Mouse (Mus musculus): Measurements from ENCODE around the gene Dnmt3c. TPM values are rescaled to one million over a fixed set of nuclear protein-coding genes. Genes with fewer than 3 reads are reported as not detected.
"Not testable (repeated sequence)": the region's sequence is repeated elsewhere in the genome, so short reads cannot be mapped to it uniquely, and the experiment has no call there.

Gene Dnmt3c
- not detected in 2 replicates for polyA plus RNA-seq (2014; fragmentation: Nextera tagmentation; extraction: Ambion mirVana)

GRCm38 (mm10) chr2:153696352-153696751, at the start of gene Dnmt3c:
Gene Dnmt3c (plus strand): TSS chr2:153696652.
- DNase-seq (ENCODE audit: low spot score) (no peak), ATAC-seq (replicated peaks; ENCODE audit: low FRiP score) (no peak)
- no peak within 1 kb of the TSS for H3K4me2 ChIP-seq (ENCODE audit: low read depth, low read length, severe bottlenecking)
- no peaks in the 10 kb centered on the region for H3K4me1 ChIP-seq (replicated peaks; ENCODE audit: control insufficient read depth, insufficient read depth, low read length)
- H3K9me3 ChIP-seq (ENCODE audit: control insufficient read depth, low read length), result no peaks in the 10 kb centered on the region
- H3K4me3 ChIP-seq (ENCODE audit: low read depth, low read length), result no peak within 1 kb of the TSS
- H3K27ac ChIP-seq (ENCODE audit: low read depth, low read length), result no peak within 1 kb of the TSS
- no peaks in the 10 kb centered on the region for H3K27me3 ChIP-seq (ENCODE audit: control insufficient read depth, insufficient read depth, low read length)
- H3K9ac ChIP-seq (ENCODE audit: low read length), result no peak within 1 kb of the TSS
- no peaks in the 10 kb centered on the region for H3K36me3 ChIP-seq (ENCODE audit: control insufficient read depth, insufficient read depth, low read length)

GRCm38 (mm10) chr2:153648773-153649297, 47.6 kb upstream of the Dnmt3c start:
- H3K4me3 ChIP-seq (ENCODE audit: low read depth, low read length), result peak overlapping the region; percentile 83

GRCm38 (mm10) chr2:153649298-153650013, 47.0 kb upstream of the Dnmt3c start, which contains the start of gene Dnmt3b:
Gene Dnmt3b (plus strand): TSS chr2:153649450.
- H3K27ac ChIP-seq (ENCODE audit: low read depth, low read length), result no peak within 1 kb of the TSS
- H3K4me3 ChIP-seq (ENCODE audit: low read depth, low read length), result peak within 1 kb of the TSS; percentile 83
- H3K4me1 ChIP-seq (replicated peaks; ENCODE audit: control insufficient read depth, insufficient read depth, low read length), result peaks cover 14% of the 10 kb centered on the region; the same call in 1 of the 2 replicates
- H3K27me3 ChIP-seq (ENCODE audit: control insufficient read depth, insufficient read depth, low read length), result peaks cover 4% of the 10 kb centered on the region; the same call in 1 of the 2 replicates
- H3K9me3 ChIP-seq (ENCODE audit: control insufficient read depth, low read length), result no peaks in the 10 kb centered on the region
- no peaks in the 10 kb centered on the region for H3K36me3 ChIP-seq (ENCODE audit: control insufficient read depth, insufficient read depth, low read length)
- ATAC-seq (replicated peaks; ENCODE audit: low FRiP score) (peak; percentile 87), DNase-seq (ENCODE audit: low spot score) (peak; percentile 84)
- 1% methylated on average over 64 of the region's 93 CpGs for WGBS
- H3K9ac ChIP-seq (ENCODE audit: low read length), result peak within 1 kb of the TSS; percentile 78
- H3K4me2 ChIP-seq (ENCODE audit: low read depth, low read length, severe bottlenecking), result peak within 1 kb of the TSS; percentile 95

More at GRCm38 (mm10) chr2:153648773-153649297, 47.6 kb upstream of the Dnmt3c start:
- no peaks in the 10 kb centered on the region for H3K36me3 ChIP-seq (ENCODE audit: control insufficient read depth, insufficient read depth, low read length)
- DNase-seq (ENCODE audit: low spot score) (no peak), ATAC-seq (replicated peaks; ENCODE audit: low FRiP score) (peak; percentile 31)
- H3K4me2 ChIP-seq (ENCODE audit: low read depth, low read length, severe bottlenecking), result peak overlapping the region; percentile 95
- no peak overlapping the region for H3K27ac ChIP-seq (ENCODE audit: low read depth, low read length)
- H3K4me1 ChIP-seq (replicated peaks; ENCODE audit: control insufficient read depth, insufficient read depth, low read length), result peaks cover 13% of the 10 kb centered on the region; the same call in 1 of the 2 replicates
- H3K27me3 ChIP-seq (ENCODE audit: control insufficient read depth, insufficient read depth, low read length), result peaks cover 4% of the 10 kb centered on the region; the same call in 1 of the 2 replicates
- WGBS, result 20% methylated on average over 13 of the region's 14 CpGs
- H3K9ac ChIP-seq (ENCODE audit: low read length), result peak overlapping the region; percentile 78
- H3K9me3 ChIP-seq (ENCODE audit: control insufficient read depth, low read length), result no peaks in the 10 kb centered on the region

GRCm38 (mm10) chr2:153650014-153650687, 46.3 kb upstream of the Dnmt3c start:
- 1% methylated on average over 28 of the region's 28 CpGs for WGBS
- Histone ChIP-seq H3K4me2 (ENCODE audit: low read depth, low read length, severe bottlenecking) (peak overlapping the region; percentile 95), H3K27me3 (ENCODE audit: control insufficient read depth, insufficient read depth, low read length) (peaks cover 4% of the 10 kb centered on the region; the same call in 1 of the 2 replicates), H3K4me3 (ENCODE audit: low read depth, low read length) (peak overlapping the region; percentile 83), H3K36me3 (ENCODE audit: control insufficient read depth, insufficient read depth, low read length) (no peaks in the 10 kb centered on the region), H3K4me1 (replicated peaks; ENCODE audit: control insufficient read depth, insufficient read depth, low read length) (peaks cover 14% of the 10 kb centered on the region; the same call in 1 of the 2 replicates), H3K9ac (ENCODE audit: low read length) (peak overlapping the region; percentile 78), H3K9me3 (ENCODE audit: control insufficient read depth, low read length) (no peaks in the 10 kb centered on the region), H3K27ac (ENCODE audit: low read depth, low read length) (no peak overlapping the region)
- DNase-seq (ENCODE audit: low spot score) (peak; percentile 56), ATAC-seq (replicated peaks; ENCODE audit: low FRiP score) (peak; percentile 34)

- Histone ChIP-seq H3K4me1 (replicated peaks; ENCODE audit: control insufficient read depth, insufficient read depth, low read length) (peaks cover 14% of the 10 kb centered on the region; the same call in 1 of the 2 replicates), H3K9me3 (ENCODE audit: control insufficient read depth, low read length) (no peaks in the 10 kb centered on the region), H3K9ac (ENCODE audit: low read length) (no peak overlapping the region; the same call in 1 of the 2 replicates), H3K27ac (ENCODE audit: low read depth, low read length) (no peak overlapping the region), H3K36me3 (ENCODE audit: control insufficient read depth, insufficient read depth, low read length) (no peaks in the 10 kb centered on the region), H3K4me2 (ENCODE audit: low read depth, low read length, severe bottlenecking) (no peak overlapping the region), H3K4me3 (ENCODE audit: low read depth, low read length) (no peak overlapping the region), H3K27me3 (ENCODE audit: control insufficient read depth, insufficient read depth, low read length) (peaks cover 4% of the 10 kb centered on the region; the same call in 1 of the 2 replicates)
- DNase-seq (ENCODE audit: low spot score) (no peak), ATAC-seq (replicated peaks; ENCODE audit: low FRiP score) (no peak)
- WGBS, result 35% methylated on average over 3 of the region's 3 CpGs
Measured at GRCm38 (mm10) chr2:153651681-153652080, 44.8 kb upstream of the Dnmt3c start.

- H3K36me3 ChIP-seq (ENCODE audit: control insufficient read depth, insufficient read depth, low read length); ATAC-seq (replicated peaks; ENCODE audit: low FRiP score); H3K4me3 ChIP-seq (ENCODE audit: low read depth, low read length); H3K27me3 ChIP-seq (ENCODE audit: control insufficient read depth, insufficient read depth, low read length); H3K4me2 ChIP-seq (ENCODE audit: low read depth, low read length, severe bottlenecking); H3K4me1 ChIP-seq (replicated peaks; ENCODE audit: control insufficient read depth, insufficient read depth, low read length); DNase-seq (ENCODE audit: low spot score); H3K27ac ChIP-seq (ENCODE audit: low read depth, low read length); H3K9ac ChIP-seq (ENCODE audit: low read length); H3K9me3 ChIP-seq (ENCODE audit: control insufficient read depth, low read length): not testable (repeated sequence)
- whole genome bisulfite sequencing, result 81% methylated on average over 6 of the region's 8 CpGs
Measured at GRCm38 (mm10) chr2:153657659-153658058, 38.8 kb upstream of the Dnmt3c start.

- no peak overlapping the region for H3K4me3 ChIP-seq (ENCODE audit: low read depth, low read length)
- no peak overlapping the region for H3K9ac ChIP-seq (ENCODE audit: low read length)
- no peaks in the 10 kb centered on the region for H3K4me1 ChIP-seq (replicated peaks; ENCODE audit: control insufficient read depth, insufficient read depth, low read length)
- H3K27ac ChIP-seq (ENCODE audit: low read depth, low read length), result no peak overlapping the region
- 52% methylated on average over 3 of the region's 3 CpGs for WGBS
- no peaks in the 10 kb centered on the region for H3K36me3 ChIP-seq (ENCODE audit: control insufficient read depth, insufficient read depth, low read length)
- no peak overlapping the region for H3K4me2 ChIP-seq (ENCODE audit: low read depth, low read length, severe bottlenecking)
- ATAC-seq (replicated peaks; ENCODE audit: low FRiP score) (no peak), DNase-seq (ENCODE audit: low spot score) (no peak)
- no peaks in the 10 kb centered on the region for H3K27me3 ChIP-seq (ENCODE audit: control insufficient read depth, insufficient read depth, low read length)
- H3K9me3 ChIP-seq (ENCODE audit: control insufficient read depth, low read length), result no peaks in the 10 kb centered on the region
Measured at GRCm38 (mm10) chr2:153660616-153661015, 35.8 kb upstream of the Dnmt3c start.

- no peak overlapping the region for H3K27ac ChIP-seq (ENCODE audit: low read depth, low read length)
- WGBS, result 94% methylated on average over 7 of the region's 7 CpGs
- no peaks in the 10 kb centered on the region for H3K4me1 ChIP-seq (replicated peaks; ENCODE audit: control insufficient read depth, insufficient read depth, low read length)
- no peak overlapping the region for H3K4me3 ChIP-seq (ENCODE audit: low read depth, low read length)
- no peaks in the 10 kb centered on the region; the same call in 1 of the 2 replicates for H3K36me3 ChIP-seq (ENCODE audit: control insufficient read depth, insufficient read depth, low read length)
- no peak overlapping the region for H3K9ac ChIP-seq (ENCODE audit: low read length)
- DNase-seq (ENCODE audit: low spot score) (no peak), ATAC-seq (replicated peaks; ENCODE audit: low FRiP score) (no peak)
- H3K4me2 ChIP-seq (ENCODE audit: low read depth, low read length, severe bottlenecking), result no peak overlapping the region
- H3K27me3 ChIP-seq (ENCODE audit: control insufficient read depth, insufficient read depth, low read length), result no peaks in the 10 kb centered on the region
- no peaks in the 10 kb centered on the region for H3K9me3 ChIP-seq (ENCODE audit: control insufficient read depth, low read length)
Measured at GRCm38 (mm10) chr2:153665401-153665800, 31.1 kb upstream of the Dnmt3c start.

Measured in forebrain, embryonic 11.5 days (tissue).